Mouse (Mus musculus): ENCODE measurements around the gene Vps18. TPM values are rescaled to one million over a fixed set of nuclear protein-coding genes. Genes with fewer than 3 reads are reported as not detected.
A peak's percentile ranks its signal among the peaks of the same experiment; 100 is the strongest.

Gene Vps18
- polyA plus RNA-seq, 1 experiment from 2014 or later = 8.7 TPM

- H3K4me2 ChIP-seq (ENCODE audit: low read length) = peak overlapping the region; percentile 25; the same call in 1 of the 2 replicates
- no peak overlapping the region for H3K4me3 ChIP-seq (ENCODE audit: control insufficient read depth in 1 of 2, insufficient read depth in 1 of 2, low read depth in 1 of 2, low read length in 2 of 2)
- WGBS = 68% methylated on average over 1 of the region's 1 CpGs
Observed at GRCm38 (mm10) chr2:119335535-119335934, 47.0 kb downstream of the Vps18 start.

GRCm38 (mm10) chr2:119336002-119336401 lies 47.5 kb downstream of the Vps18 start:
- peaks cover 16% of the 10 kb centered on the region for H3K27me3 ChIP-seq (ENCODE audit: control insufficient read depth, insufficient read depth, low read length)
- 59% methylated on average over 2 of the region's 2 CpGs for WGBS
- H3K36me3 ChIP-seq (ENCODE audit: control insufficient read depth, insufficient read depth, low read length) = 0 out of 2 replicates have a peak, but pooled peaks cover 4% of the 10 kb centered on the region
- H3K4me3 ChIP-seq (ENCODE audit: control insufficient read depth in 1 of 2, insufficient read depth in 1 of 2, low read depth in 1 of 2, low read length in 2 of 2) = no peak overlapping the region
- H3K9me3 ChIP-seq (ENCODE audit: control insufficient read depth, low read length) = no peaks in the 10 kb centered on the region
- H3K27ac ChIP-seq (replicated peaks in 1 of 2; ENCODE audit: control insufficient read depth in 1 of 2, insufficient read depth in 1 of 2, low read depth in 2 of 2, low read length in 2 of 2) = peak overlapping the region; percentile 44 to 55
- peak overlapping the region; percentile 25; the same call in 1 of the 2 replicates for H3K4me2 ChIP-seq (ENCODE audit: low read length)
- ATAC-seq (ENCODE audit: insufficient number of reproducible peaks, insufficient read depth, low FRiP score, low read depth) = no peak
- H3K9ac ChIP-seq (ENCODE audit: low read length) = no peak overlapping the region
- H3K4me1 ChIP-seq (ENCODE audit: control insufficient read depth in 2 of 2, insufficient read depth in 2 of 2, low read length in 2 of 2) = peaks cover 5 to 6% of the 10 kb centered on the region in 2 experiments

More at GRCm38 (mm10) chr2:119335535-119335934, 47.0 kb downstream of the Vps18 start:
- H3K27ac ChIP-seq (replicated peaks in 1 of 2; ENCODE audit: control insufficient read depth in 1 of 2, insufficient read depth in 1 of 2, low read depth in 2 of 2, low read length in 2 of 2) = peak overlapping the region in 1 of 2 experiments; percentile 55; a peak in 3 of 4 replicates
- no peak overlapping the region for H3K9ac ChIP-seq (ENCODE audit: low read length)
- H3K4me1 ChIP-seq (ENCODE audit: control insufficient read depth in 2 of 2, insufficient read depth in 2 of 2, low read length in 2 of 2) = peaks cover 5 to 6% of the 10 kb centered on the region in 2 experiments
- H3K27me3 ChIP-seq (ENCODE audit: control insufficient read depth, insufficient read depth, low read length) = peaks cover 20% of the 10 kb centered on the region
- H3K9me3 ChIP-seq (ENCODE audit: control insufficient read depth, low read length) = no peaks in the 10 kb centered on the region
- no peak for ATAC-seq (ENCODE audit: insufficient number of reproducible peaks, insufficient read depth, low FRiP score, low read depth)
- H3K36me3 ChIP-seq (ENCODE audit: control insufficient read depth, insufficient read depth, low read length) = 0 out of 2 replicates have a peak, but pooled peaks cover 4% of the 10 kb centered on the region

DNA sequence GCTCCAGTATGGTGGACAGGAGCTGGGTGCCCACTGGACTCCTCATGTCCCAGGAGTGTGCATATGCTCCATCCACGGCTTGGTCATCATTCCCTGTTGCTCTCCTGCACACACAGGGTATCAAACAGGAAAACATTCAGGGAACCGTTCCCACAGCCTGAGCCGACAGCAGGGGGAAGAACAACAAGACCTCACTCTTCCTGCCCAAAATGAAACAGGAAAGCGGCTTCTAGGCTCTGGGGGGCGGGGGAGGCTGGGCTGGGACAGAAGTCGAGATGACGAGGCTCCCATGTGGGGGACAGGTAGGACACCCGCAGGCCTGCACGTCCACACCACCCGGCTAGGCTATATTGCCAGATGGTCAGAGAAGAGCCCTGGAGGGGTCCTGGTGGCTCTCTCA lies 47.9 kb downstream of the Vps18 start:
- H3K9ac ChIP-seq (ENCODE audit: low read length) = no peak overlapping the region
- ATAC-seq (ENCODE audit: insufficient number of reproducible peaks, insufficient read depth, low FRiP score, low read depth) = no peak
- peaks cover 5 to 6% of the 10 kb centered on the region in 2 experiments for H3K4me1 ChIP-seq (ENCODE audit: control insufficient read depth in 2 of 2, insufficient read depth in 2 of 2, low read length in 2 of 2)
- peak overlapping the region; percentile 72 to 75 for H3K27ac ChIP-seq (replicated peaks in 1 of 2; ENCODE audit: control insufficient read depth in 1 of 2, insufficient read depth in 1 of 2, low read depth in 2 of 2, low read length in 2 of 2)
- H3K36me3 ChIP-seq (ENCODE audit: control insufficient read depth, insufficient read depth, low read length) = 0 out of 2 replicates have a peak, but pooled peaks cover 4% of the 10 kb centered on the region
- no peaks in the 10 kb centered on the region for H3K9me3 ChIP-seq (ENCODE audit: control insufficient read depth, low read length)
- 52% methylated on average over 10 of the region's 10 CpGs for WGBS
- H3K4me2 ChIP-seq (ENCODE audit: low read length) = no peak overlapping the region
- H3K27me3 ChIP-seq (ENCODE audit: control insufficient read depth, insufficient read depth, low read length) = peaks cover 11% of the 10 kb centered on the region
- H3K4me3 ChIP-seq (ENCODE audit: control insufficient read depth in 1 of 2, insufficient read depth in 1 of 2, low read depth in 1 of 2, low read length in 2 of 2) = no peak overlapping the region

DNA sequence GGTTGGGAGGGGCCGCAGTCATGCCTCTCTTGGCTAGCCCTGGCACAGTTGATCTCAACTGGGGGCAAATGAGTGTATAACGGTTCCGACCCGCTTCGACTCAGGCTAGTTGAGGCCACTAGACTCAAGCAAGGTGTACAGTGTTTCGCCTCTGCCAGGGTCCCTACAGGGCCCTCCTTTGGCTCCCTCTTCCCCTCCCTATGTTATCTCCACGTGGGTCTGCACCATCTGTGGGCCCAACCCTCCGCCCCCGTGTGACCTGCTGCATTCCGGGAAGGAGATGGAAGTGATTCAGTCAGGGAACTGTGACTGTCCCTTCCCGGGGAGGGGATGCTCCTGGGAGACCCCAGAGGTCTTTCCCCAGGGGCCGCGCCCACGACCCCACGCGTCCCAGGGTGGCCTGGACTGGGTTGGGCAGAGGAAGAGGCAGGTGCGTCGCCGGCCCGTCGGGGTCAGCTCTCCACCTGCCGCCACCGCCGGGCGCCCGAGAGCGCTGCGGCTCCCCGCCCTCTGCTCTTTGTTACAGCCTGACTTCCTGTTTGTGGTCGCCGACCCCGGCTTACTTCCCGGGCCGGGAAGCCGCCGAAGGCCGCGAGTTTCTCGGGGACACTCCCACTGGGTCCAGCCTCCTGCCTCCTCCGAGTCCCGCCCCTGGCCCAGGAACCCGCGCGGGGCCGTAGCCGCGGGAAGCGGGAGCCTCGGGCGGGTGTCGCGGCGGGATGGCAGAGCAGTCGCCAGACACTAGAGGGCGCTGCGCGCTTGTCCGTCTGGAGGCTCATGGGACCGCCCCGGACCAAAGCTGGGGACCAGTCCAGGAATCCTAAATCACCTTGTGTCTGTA lies 49.1 kb downstream of the Vps18 start:
- Histone ChIP-seq H3K4me2 (ENCODE audit: low read length) (peak overlapping the region; percentile 88), H3K4me1 (ENCODE audit: control insufficient read depth in 2 of 2, insufficient read depth in 2 of 2, low read length in 2 of 2) (peaks cover 5 to 6% of the 10 kb centered on the region in 2 experiments), H3K27me3 (ENCODE audit: control insufficient read depth, insufficient read depth, low read length) (0 out of 2 replicates have a peak, but pooled peaks cover under 1% of the 10 kb centered on the region), H3K27ac (replicated peaks in 1 of 2; ENCODE audit: control insufficient read depth in 1 of 2, insufficient read depth in 1 of 2, low read depth in 2 of 2, low read length in 2 of 2) (peak overlapping the region; percentile 42 to 75), H3K9ac (ENCODE audit: low read length) (peak overlapping the region; percentile 76), H3K4me3 (ENCODE audit: control insufficient read depth in 1 of 2, insufficient read depth in 1 of 2, low read depth in 1 of 2, low read length in 2 of 2) (peak overlapping the region; percentile 55 to 67), H3K36me3 (ENCODE audit: control insufficient read depth, insufficient read depth, low read length) (0 out of 2 replicates have a peak, but pooled peaks cover 4% of the 10 kb centered on the region), H3K9me3 (ENCODE audit: control insufficient read depth, low read length) (no peaks in the 10 kb centered on the region)
- ATAC-seq (ENCODE audit: insufficient number of reproducible peaks, insufficient read depth, low FRiP score, low read depth) = peak; percentile 77
- WGBS = 9% methylated on average over 53 of the region's 60 CpGs

- no peak; the same call in 1 of the 2 replicates for ATAC-seq (ENCODE audit: insufficient number of reproducible peaks, insufficient read depth, low FRiP score, low read depth)
Observed at GRCm38 (mm10) chr2:119344537-119345138, 56.1 kb downstream of the Vps18 start.

More at GRCm38 (mm10) chr2:119344537-119345138, 56.1 kb downstream of the Vps18 start:
- 0 out of 4 replicates have a peak, but pooled peaks cover 0 to 2% of the 10 kb centered on the region in 2 experiments for H3K4me1 ChIP-seq (ENCODE audit: control insufficient read depth in 2 of 2, insufficient read depth in 2 of 2, low read length in 2 of 2)
- no peak overlapping the region for H3K9ac ChIP-seq (ENCODE audit: low read length)
- no peaks in the 10 kb centered on the region for H3K36me3 ChIP-seq (ENCODE audit: control insufficient read depth, insufficient read depth, low read length)
- no peaks in the 10 kb centered on the region for H3K9me3 ChIP-seq (ENCODE audit: control insufficient read depth, low read length)
- H3K4me2 ChIP-seq (ENCODE audit: low read length) = no peak overlapping the region
- H3K27me3 ChIP-seq (ENCODE audit: control insufficient read depth, insufficient read depth, low read length) = no peaks in the 10 kb centered on the region
- 22% methylated on average over 6 of the region's 6 CpGs for WGBS
- H3K27ac ChIP-seq (replicated peaks in 1 of 2; ENCODE audit: control insufficient read depth in 1 of 2, insufficient read depth in 1 of 2, low read depth in 2 of 2, low read length in 2 of 2) = 0 out of 4 replicates have a peak overlapping the region, but pooled peaks of 1 of the 2 experiments have one; percentile 7
- no peak overlapping the region for H3K4me3 ChIP-seq (ENCODE audit: control insufficient read depth in 1 of 2, insufficient read depth in 1 of 2, low read depth in 1 of 2, low read length in 2 of 2)

Other genes with a start within 250 kb of the Vps18 start
- 25.6 and 29.5 TPM in 2 replicates for gene Knl1, start 241.6 kb upstream of the Vps18 start, polyA plus RNA-seq (2014; fragmentation: Nextera tagmentation; extraction: Ambion mirVana)
- gene Rad51, start 175.9 kb upstream of the Vps18 start, polyA plus RNA-seq (2014; fragmentation: Nextera tagmentation; extraction: Ambion mirVana) = 27.3 and 28.9 TPM in 2 replicates
- 19.4 and 23.7 TPM in 2 replicates for gene Rmdn3, start 131.7 kb upstream of the Vps18 start, polyA plus RNA-seq (2014; fragmentation: Nextera tagmentation; extraction: Ambion mirVana)
- 7.2 and 9.4 TPM in 2 replicates for gene Gchfr, start 121.0 kb upstream of the Vps18 start, polyA plus RNA-seq (2014; fragmentation: Nextera tagmentation; extraction: Ambion mirVana)
- 0.24 and 0.27 TPM in 2 replicates for gene Gm14137, start 114.2 kb upstream of the Vps18 start, polyA plus RNA-seq (2014; fragmentation: Nextera tagmentation; extraction: Ambion mirVana)
- gene Zfyve19, start 80.1 kb upstream of the Vps18 start, polyA plus RNA-seq (2014; fragmentation: Nextera tagmentation; extraction: Ambion mirVana) = 28.3 and 32.4 TPM in 2 replicates
- gene Dnajc17, start 79.9 kb upstream of the Vps18 start, polyA plus RNA-seq (2014; fragmentation: Nextera tagmentation; extraction: Ambion mirVana) = 10.8 and 12.9 TPM in 2 replicates
- not detected in 2 replicates for gene Ppp1r14d, start 58.8 kb upstream of the Vps18 start, polyA plus RNA-seq (2014; fragmentation: Nextera tagmentation; extraction: Ambion mirVana)
- 0.20 and 0.38 TPM in 2 replicates for gene Spint1, start 51.4 kb upstream of the Vps18 start, polyA plus RNA-seq (2014; fragmentation: Nextera tagmentation; extraction: Ambion mirVana)
- gene Rhov, start 17.5 kb upstream of the Vps18 start, polyA plus RNA-seq (2014; fragmentation: Nextera tagmentation; extraction: Ambion mirVana) = 0.19 TPM in 1 of 2 replicates, not detected in the other
- 6.9 and 8.8 TPM in 2 replicates for gene Dll4, start 37.0 kb downstream of the Vps18 start, polyA plus RNA-seq (2014; fragmentation: Nextera tagmentation; extraction: Ambion mirVana)
- gene Chac1, start 62.5 kb downstream of the Vps18 start, polyA plus RNA-seq (2014; fragmentation: Nextera tagmentation; extraction: Ambion mirVana) = 0.32 and 0.67 TPM in 2 replicates
- gene Ino80, start 188.9 kb downstream of the Vps18 start, polyA plus RNA-seq (2014; fragmentation: Nextera tagmentation; extraction: Ambion mirVana) = 3.7 and 4.4 TPM in 2 replicates